18 mouse cellular contexts compared by ENCODE assay signal in the genomic region with DNA sequence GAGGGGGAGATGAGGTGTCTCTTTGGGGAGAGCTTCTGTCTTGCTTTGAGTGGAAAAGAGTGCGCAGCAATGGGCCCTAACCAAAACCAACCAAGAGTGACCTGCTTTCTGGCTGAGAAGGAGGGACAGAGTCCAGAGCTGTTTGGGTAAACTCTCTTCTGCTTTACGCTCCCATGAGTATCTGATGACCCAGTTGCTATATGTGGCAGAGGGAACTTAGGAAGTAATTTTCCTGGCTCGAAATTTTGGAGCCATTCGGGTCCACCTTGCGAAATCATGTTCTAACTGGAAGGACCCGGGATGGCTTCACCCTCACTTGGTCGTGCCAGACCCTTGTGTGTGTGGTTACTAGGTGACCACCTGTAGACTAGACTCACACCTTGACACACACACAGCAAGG.
"Had no signal": no experiment of that assay in that cellular context is flagged by ENCODE, and none has a peak within 500 bp of the region (broad histone marks: within the 10 kb centered on the region; RNA-seq: fewer than 3 reads in every experiment).

No protein-coding gene starts in this region.

- H3K36me3 ChIP-seq: midbrain, embryonic 10.5 days; midbrain, embryonic 12.5 days; neural tube, embryonic 13.5 days; neural tube, embryonic 15.5 days had no signal

- H3K9me3 ChIP-seq: midbrain, embryonic 10.5 days; midbrain, embryonic 12.5 days; neural tube, embryonic 13.5 days; neural tube, embryonic 15.5 days had no signal

- H3K9ac ChIP-seq: lung, embryonic 14.5 days; midbrain, embryonic 12.5 days; neural tube, embryonic 13.5 days; neural tube, embryonic 15.5 days had no signal

- H3K27me3 ChIP-seq: midbrain, embryonic 12.5 days; neural tube, embryonic 13.5 days; neural tube, embryonic 15.5 days had no signal

- DNase-seq: lung, embryonic 14.5 days; lung, postnatal 10 days; lung, postnatal 4 days; midbrain, embryonic 14.5 days; retina, postnatal 1 day; right cerebral cortex, adult 18-20 months; right cerebral cortex, postnatal 25 days; right cerebral cortex, postnatal 4 days; spleen, adult 18-20 months; thymus, adult 18-20 months; thymus, postnatal 14 days; thymus, postnatal 36 days had no signal

- H3K4me2 ChIP-seq: lung, embryonic 14.5 days; midbrain, embryonic 12.5 days; neural tube, embryonic 13.5 days; neural tube, embryonic 15.5 days had no signal

- ATAC-seq: midbrain, embryonic 16.5 days had no signal

- H3K4me3 ChIP-seq: midbrain, embryonic 10.5 days; midbrain, embryonic 12.5 days; myocyte; neural tube, embryonic 13.5 days; neural tube, embryonic 15.5 days had no signal

- H3K4me1 ChIP-seq: midbrain, embryonic 12.5 days; neural tube, embryonic 13.5 days; neural tube, embryonic 15.5 days had no signal

- H3K27ac ChIP-seq: midbrain, embryonic 10.5 days; midbrain, embryonic 12.5 days; neural tube, embryonic 13.5 days; neural tube, embryonic 15.5 days had no signal
